Mouse (Mus musculus) mouse trophoblast stem cell (cell line): ENCODE results near the gene Abcb7.
"Not testable (repeated sequence)": the region's sequence is repeated elsewhere in the genome, so short reads cannot be mapped to it uniquely, and the experiment has no call there.

Source experiments
- in situ Hi-C, 2 experiments: fragments of 300-500 bp; cut with MseI, MboI; formaldehyde crosslinking; loops; 2 replicates in 1 of 2; 3 replicates in 1 of 2; pipeline ENCODE4 v1.15.1; 2025

The Abcb7 gene

DNA sequence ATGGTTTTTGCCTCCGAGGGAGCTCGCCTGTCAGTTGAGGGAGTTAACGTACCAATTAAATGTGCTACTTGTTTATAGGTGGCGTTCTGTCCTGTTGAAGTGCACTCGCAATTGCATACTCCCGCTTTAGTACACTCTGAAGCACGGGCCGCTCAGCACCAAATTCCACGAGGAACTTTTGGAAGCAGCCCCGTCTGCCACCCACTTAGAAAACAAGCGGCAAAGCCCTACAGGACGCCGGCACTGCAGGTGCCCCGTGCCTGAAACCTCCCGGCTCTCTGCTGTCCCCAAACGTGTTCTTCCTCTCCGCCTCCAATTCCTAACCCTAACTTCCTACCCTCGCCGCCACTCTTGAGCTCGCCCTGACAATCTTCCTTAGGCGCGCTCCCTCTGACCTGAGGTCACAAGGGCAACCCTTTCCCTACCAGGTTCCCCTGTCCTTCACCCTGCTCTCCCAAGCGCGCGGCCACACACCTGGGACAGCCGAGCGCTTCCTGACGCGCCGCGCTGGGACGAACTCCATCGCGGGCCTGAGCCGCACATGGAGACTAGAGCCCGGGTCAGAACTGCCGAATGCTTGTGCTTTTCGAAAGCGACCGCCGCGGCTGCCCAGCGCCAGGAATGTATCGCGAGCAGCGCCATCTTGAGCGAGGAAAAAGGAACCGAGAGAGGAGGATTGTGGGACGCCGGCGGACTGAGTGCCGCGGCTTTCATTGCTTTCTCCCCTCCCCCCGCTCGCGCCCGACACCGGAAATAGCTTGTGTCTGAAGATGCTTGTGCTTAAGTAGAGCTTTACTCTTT is at the start of gene Abcb7:
Gene Abcb7, minus strand, starts transcription at position 674 of the 801 bp plus-strand sequence.
- in situ Hi-C loops = no loop called here

DNA sequence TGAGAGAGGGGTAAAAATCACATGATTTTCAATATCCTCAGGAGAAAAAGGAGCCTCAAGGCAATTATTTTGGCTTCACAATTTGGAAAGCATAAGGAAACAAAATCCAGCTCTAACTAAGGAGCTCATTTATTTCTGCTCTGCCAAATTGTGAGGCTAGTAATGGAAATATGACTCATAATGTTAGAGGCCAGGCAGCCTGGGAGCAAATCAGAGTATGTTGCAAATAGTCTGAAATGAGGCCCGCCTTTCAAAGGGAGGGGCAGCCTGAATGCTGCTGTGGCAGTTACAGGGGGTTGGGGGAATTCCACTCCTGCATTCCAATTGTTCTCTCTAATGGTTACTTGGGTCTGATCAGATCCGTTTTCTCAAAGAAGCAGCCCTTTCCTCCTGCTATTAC is 48.1 kb upstream of the Abcb7 start:
- in situ Hi-C loops = no loop called here

DNA sequence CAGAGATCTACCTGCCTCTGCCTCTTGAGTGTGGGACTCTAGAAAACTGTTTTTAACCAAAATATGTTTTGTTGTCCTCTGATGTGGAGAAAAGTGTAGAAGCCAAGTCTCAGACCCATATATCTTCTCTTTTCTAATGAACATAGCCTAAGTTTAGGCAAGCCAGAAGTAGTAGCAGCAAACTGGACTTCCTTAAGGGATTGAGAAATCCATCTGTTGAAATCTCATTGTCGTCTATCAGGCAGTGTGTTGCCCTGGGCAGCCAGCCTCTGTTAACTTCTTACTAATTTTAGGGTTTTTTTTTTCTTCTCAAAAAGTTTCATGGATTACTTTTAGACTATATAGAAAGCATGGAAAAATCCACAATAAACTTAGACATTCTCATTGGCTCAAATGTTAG is 38.8 kb upstream of the Abcb7 start:
- in situ Hi-C loops = no loop called here

DNA sequence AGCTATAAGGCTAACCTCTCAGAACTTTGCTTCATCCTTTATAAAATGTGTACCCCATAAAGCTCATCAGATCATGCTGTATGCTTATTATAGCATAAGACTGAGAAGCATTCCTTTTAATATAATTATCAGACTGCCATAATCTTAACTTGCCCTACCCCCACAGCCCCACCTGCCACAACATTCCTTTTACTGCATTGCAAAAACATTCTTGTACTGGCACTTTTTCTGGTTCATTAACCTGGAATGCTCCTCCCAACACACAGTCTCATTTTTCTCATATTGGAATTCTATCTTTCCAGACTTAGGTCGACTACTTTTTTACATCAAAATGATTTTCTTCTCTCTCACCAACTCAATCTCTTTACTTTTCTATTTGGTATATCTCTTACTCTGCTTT is 19.8 kb upstream of the Abcb7 start:
- in situ Hi-C loops = no loop called here

GRCm38 (mm10) chrX:104428108-104428507 is 14.5 kb upstream of the Abcb7 start:
- in situ Hi-C loops = no loop called here

- in situ Hi-C loops = no loop called here
Observed at GRCm38 (mm10) chrX:104413995-104414394, 339 bp upstream of the Abcb7 start.

GRCm38 (mm10) chrX:104408137-104408536 is 5.5 kb downstream of the Abcb7 start:
- in situ Hi-C loops = no loop called here

- in situ Hi-C loops = no loop called here
Observed at GRCm38 (mm10) chrX:104402463-104402862, 11.2 kb downstream of the Abcb7 start.

DNA sequence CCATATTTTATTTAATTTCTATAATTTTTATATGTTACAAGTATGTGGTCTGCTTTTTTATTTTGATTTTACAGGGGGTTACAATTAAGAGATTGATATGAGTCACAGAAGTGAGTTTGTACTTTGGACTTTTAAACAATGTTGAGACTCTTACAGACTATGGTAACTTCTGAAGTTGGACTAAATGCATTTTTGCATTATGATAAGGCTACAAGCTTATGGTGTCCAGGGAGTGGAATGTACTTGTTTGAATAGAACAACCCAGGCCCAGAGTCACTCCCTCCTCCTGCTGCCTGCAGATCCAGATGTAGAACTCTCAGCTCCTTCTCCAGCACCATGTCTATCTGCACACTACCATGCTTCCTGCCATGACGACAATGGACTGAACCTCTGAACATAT is 12.5 kb downstream of the Abcb7 start:
- in situ Hi-C loops = no loop called here

DNA sequence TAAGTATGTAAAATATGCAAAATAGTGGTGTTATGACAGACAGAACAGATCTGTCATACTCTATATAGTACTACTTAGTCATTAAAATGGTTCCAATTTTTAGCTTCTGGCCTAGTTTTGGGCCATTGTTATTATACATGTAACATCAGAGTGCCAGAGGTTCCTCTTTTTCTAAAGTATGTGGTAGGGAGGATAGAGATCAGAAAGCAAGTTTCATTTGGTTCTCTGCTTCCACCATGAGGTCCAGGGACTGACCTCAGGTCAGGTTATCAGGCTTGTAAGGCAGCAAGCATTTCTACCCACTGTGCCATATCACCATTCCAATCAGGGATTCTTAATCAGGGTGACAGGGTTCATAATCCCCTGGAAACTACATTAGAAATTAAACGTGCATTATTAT is 16.1 kb downstream of the Abcb7 start:
- in situ Hi-C loops = no loop called here

DNA sequence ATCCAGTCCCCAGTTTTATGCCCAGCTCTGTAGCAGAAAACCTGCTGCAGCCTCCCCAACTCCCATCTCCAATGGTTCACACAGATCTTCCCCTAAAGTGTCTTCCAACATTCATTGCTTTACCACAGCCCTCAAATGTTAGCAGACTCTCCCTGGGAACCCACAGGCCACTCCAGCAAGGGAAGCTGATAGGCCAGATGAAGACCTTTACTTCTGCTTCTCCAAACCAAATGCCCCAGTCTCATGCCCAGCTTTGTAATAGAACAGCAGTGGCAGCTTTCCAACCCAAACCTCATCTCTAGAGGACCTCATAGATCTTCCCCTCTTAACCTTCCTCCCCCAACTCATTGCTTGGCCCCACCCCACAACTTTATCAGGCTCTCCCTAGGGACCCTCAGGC is 54.0 kb downstream of the Abcb7 start:
- in situ Hi-C loops = no loop called here

- in situ Hi-C loops = no loop called here
Observed at GRCm38 (mm10) chrX:104355842-104356241, 57.8 kb downstream of the Abcb7 start.

DNA sequence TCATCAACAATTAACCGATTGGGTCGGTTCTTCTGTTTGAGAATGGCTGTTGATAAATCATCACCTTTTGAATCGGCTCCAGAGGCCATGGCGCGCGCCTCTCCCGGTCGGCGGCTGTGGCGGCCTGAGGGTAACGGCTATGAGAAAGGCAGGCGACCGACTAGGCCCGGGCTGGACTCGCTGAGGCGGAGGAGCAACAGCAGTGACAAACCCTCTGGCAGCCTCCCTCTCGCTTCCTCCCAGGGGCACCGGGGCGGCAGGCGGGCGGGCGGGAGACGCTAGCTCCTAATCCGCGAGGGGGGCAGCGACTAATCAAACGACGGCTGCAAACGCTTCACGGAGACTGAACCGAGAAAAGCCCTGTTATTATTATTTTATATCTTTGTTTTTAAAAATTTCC is 65.5 kb downstream of the Abcb7 start:
- in situ Hi-C loops = not testable (repeated sequence)

- in situ Hi-C loops = no loop called here
Observed at GRCm38 (mm10) chrX:104291721-104292120, 121.9 kb downstream of the Abcb7 start.

DNA sequence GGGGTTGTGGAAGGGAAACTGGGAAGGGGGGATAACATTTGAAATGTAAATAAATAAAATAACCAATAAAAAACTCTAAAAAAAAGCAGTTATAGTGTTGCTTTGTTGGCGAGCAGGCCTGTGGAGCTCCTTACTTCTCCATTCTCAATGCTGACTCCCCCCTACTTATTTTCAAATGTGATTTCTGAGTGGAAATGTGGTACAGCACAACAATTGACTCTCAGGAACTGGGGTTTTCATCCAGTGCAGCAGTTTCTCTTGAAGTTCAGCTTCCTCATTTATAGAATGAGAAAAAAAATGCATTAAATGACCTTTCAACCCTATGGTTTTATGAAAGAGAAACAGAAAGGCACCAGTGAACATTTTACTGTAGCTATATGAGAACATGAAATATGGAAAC is 133.8 kb downstream of the Abcb7 start:
- in situ Hi-C loops = loop anchor here in 1 of 2 experiments (10.0 kb wide), 1 partner anchor 55 kb away; no protein-coding TSS in a partner anchor

DNA sequence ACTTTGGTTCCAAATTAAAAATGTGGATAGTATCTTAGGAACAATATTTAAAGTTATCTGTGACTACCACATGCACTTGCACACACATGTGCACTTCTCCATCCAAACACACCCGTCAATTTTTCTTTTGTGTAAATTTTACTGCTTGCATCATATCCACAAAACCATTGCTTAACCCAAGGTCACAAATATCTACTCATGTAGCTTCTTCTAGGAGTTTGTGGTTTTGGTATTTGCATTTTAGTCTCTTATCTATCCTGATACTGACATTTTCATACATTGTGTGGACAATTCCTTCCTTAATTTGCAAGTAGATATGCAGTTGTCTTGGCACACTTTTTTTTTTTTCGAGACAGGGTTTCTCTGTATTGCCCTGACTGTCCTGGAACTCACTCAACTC is 149.3 kb downstream of the Abcb7 start:
- in situ Hi-C loops = no loop called here

GRCm38 (mm10) chrX:104262468-104262867 is 151.2 kb downstream of the Abcb7 start:
- in situ Hi-C loops = no loop called here

DNA sequence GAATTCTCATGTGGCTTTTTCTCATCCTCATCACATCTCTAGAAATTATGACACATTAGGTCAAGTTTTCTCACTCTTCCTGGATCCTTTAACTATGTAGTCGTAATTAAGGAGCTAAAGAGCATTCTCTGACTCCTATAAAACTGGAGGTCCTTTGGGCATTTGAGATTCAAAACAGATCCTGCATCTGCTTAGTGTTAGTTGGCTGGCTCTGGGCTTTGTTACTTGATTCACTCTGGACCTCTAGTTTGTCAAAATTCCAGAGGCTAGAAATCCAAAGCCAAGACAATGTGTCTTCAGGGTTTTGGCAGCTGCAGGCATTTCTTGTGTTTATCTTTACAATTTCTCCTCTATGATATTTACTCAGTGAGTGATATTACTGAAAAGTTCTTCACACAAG is 157.1 kb downstream of the Abcb7 start:
- in situ Hi-C loops = no loop called here
